ENCODE assay signal across 27 mouse cellular contexts in the genomic region with DNA sequence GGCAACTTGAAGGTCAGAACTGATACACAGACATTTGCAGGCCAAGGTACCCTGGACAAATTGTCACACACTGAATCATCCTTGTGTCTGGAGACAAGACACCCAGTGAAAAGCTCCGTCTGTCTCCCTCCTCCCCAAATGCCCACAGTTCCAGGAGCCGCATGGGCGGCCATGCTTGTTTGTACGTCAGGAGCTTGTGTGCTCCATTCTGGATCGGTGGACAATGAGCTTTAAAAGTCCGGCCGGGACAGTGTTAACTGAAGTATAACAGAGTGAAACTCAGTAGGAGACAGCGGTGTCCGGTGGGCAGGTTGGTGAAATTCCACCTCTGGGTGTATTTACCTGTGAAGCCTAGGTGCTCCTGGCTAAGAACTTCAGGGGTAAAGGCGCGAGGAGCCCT.
DNase-seq lines count a peak whose midpoint lies in the region; ATAC-seq lines count a peak whose summit lies in the region.
"Had no signal": no experiment of that assay in that cellular context is flagged by ENCODE, and none has a peak within 500 bp of the region (broad histone marks: within the 10 kb centered on the region; RNA-seq: fewer than 3 reads in every experiment).

No protein-coding gene starts in this region.

- no peak overlapping the region for H3K27ac ChIP-seq in heart, embryonic 12.5 days (ENCODE audit: poor library complexity, severe bottlenecking)
- peak overlapping the region; percentile 93 for H3K27ac ChIP-seq in kidney, embryonic 15.5 days
- H3K27ac ChIP-seq: embryonic facial prominence, embryonic 10.5 days; embryonic facial prominence, embryonic 13.5 days; forebrain, embryonic 12.5 days; forebrain, embryonic 15.5 days; heart, embryonic 13.5 days; hindbrain, embryonic 14.5 days had no signal

- H3K9me3 ChIP-seq in heart, embryonic 12.5 days (replicated peaks), result no peaks in the 10 kb centered on the region
- H3K9me3 ChIP-seq in kidney, embryonic 15.5 days (replicated peaks), result no peaks in the 10 kb centered on the region
- H3K9me3 ChIP-seq: embryonic facial prominence, embryonic 10.5 days; embryonic facial prominence, embryonic 13.5 days; forebrain, embryonic 12.5 days; forebrain, embryonic 15.5 days; heart, embryonic 13.5 days had no signal

- 85% methylated on average over 11 of the region's 11 CpGs for WGBS in heart, embryonic 12.5 days
- 46% methylated on average over 11 of the region's 11 CpGs for WGBS in kidney, embryonic 15.5 days

- peak; percentile 59 for DNase-seq in heart, adult 11 months
- DNase-seq in kidney, postnatal 10 days, result no peak
- DNase-seq in kidney, postnatal 25 days, result peak; percentile 28 to 54
- DNase-seq in gastrocnemius, postnatal 4 days (ENCODE audit: low spot score in 2 of 2), result no peak
- no peak for DNase-seq in lung, postnatal 14 days
- DNase-seq: adrenal gland, adult 8-10 months; adrenal gland, postnatal 25 days; cerebellum, adult 11-12 months; cerebellum, adult 8-10 months; cerebellum, postnatal 10 days; cerebellum, postnatal 36 days; embryo, embryonic 11 days; gastrocnemius, postnatal 10 days; gastrocnemius, postnatal 36 days; heart, adult 18-20 months; heart, postnatal 14 days; heart, postnatal 4 days had no signal

- H3K9ac ChIP-seq in heart, embryonic 12.5 days, result no peak overlapping the region
- H3K9ac ChIP-seq in kidney, embryonic 15.5 days, result no peak overlapping the region
- H3K9ac ChIP-seq: embryonic facial prominence, embryonic 13.5 days; forebrain, embryonic 12.5 days; forebrain, embryonic 15.5 days; heart, embryonic 13.5 days; hindbrain, embryonic 14.5 days had no signal

- H3K27me3 ChIP-seq in heart, embryonic 12.5 days (replicated peaks), result no peaks in the 10 kb centered on the region
- no peaks in the 10 kb centered on the region for H3K27me3 ChIP-seq in kidney, embryonic 15.5 days
- H3K27me3 ChIP-seq: forebrain, embryonic 12.5 days; forebrain, embryonic 15.5 days had no signal

- H3K4me3 ChIP-seq in heart, embryonic 12.5 days, result no peak overlapping the region
- no peak overlapping the region for H3K4me3 ChIP-seq in kidney, embryonic 15.5 days (replicated peaks)
- H3K4me3 ChIP-seq: embryonic facial prominence, embryonic 10.5 days; embryonic facial prominence, embryonic 13.5 days; erythroblast, embryonic 14.5 days; forebrain, embryonic 12.5 days; forebrain, embryonic 15.5 days; heart, embryonic 13.5 days had no signal

- H3K36me3 ChIP-seq in heart, embryonic 12.5 days, result no peaks in the 10 kb centered on the region
- H3K36me3 ChIP-seq in kidney, embryonic 15.5 days, result no peaks in the 10 kb centered on the region
- H3K36me3 ChIP-seq: embryonic facial prominence, embryonic 10.5 days; embryonic facial prominence, embryonic 13.5 days; forebrain, embryonic 12.5 days; forebrain, embryonic 15.5 days; heart, embryonic 13.5 days had no signal

- no peak for ATAC-seq in heart, embryonic 12.5 days (ENCODE audit: insufficient number of reproducible peaks, low FRiP score)
- no peak for ATAC-seq in kidney, embryonic 15.5 days (replicated peaks; ENCODE audit: low FRiP score)
- ATAC-seq: activated CD4-positive, CD25-positive, alpha-beta regulatory T cell, adult 4 months; forebrain, embryonic 15.5 days had no signal

- H3K4me1 ChIP-seq in heart, embryonic 12.5 days (replicated peaks), result 0 out of 2 replicates have a peak, but pooled peaks cover 5% of the 10 kb centered on the region
- peaks cover 53% of the 10 kb centered on the region for H3K4me1 ChIP-seq in kidney, embryonic 15.5 days
- H3K4me1 ChIP-seq: forebrain, embryonic 12.5 days; forebrain, embryonic 15.5 days had no signal

- H3K4me2 ChIP-seq in heart, embryonic 12.5 days, result no peak overlapping the region
- no peak overlapping the region for H3K4me2 ChIP-seq in kidney, embryonic 15.5 days
- H3K4me2 ChIP-seq: embryonic facial prominence, embryonic 13.5 days; forebrain, embryonic 12.5 days; forebrain, embryonic 15.5 days; heart, embryonic 13.5 days; hindbrain, embryonic 14.5 days had no signal

Comparison
In these comparisons a context has a peak if more than half of its experiments do, and no peak if none do; other contexts are left out.
1. DNase-seq: peak in heart, adult 11 months (single experiment) and kidney, postnatal 25 days (2 of 2); none in kidney, postnatal 10 days (single experiment), gastrocnemius, postnatal 4 days (0 of 2) and lung, postnatal 14 days (single experiment).